ENCODE assay signal across 7 mouse cellular contexts in genomic region chr11:83302526-83303251, GRCm38 (mm10). TPM values are rescaled to one million over a fixed set of nuclear protein-coding genes. Genes with fewer than 3 reads are reported as not detected.
DNase-seq lines count a peak whose midpoint lies in the region; ATAC-seq and TF ChIP-seq lines count a peak whose summit lies in the region.

TSS of gene Pex12 (minus strand) at chr11:83302586.

- peak within 1 kb of the TSS; percentile 95 for H3K27ac ChIP-seq in embryonic facial prominence, embryonic 10.5 days (replicated peaks)
- H3K27ac ChIP-seq in intestine, postnatal 0 days (ENCODE audit: low read depth, low read length): peak within 1 kb of the TSS; percentile 96
- peak within 1 kb of the TSS; percentile 93 for H3K27ac ChIP-seq in midbrain, embryonic 12.5 days (replicated peaks)
- peak within 1 kb of the TSS; percentile 95 for H3K27ac ChIP-seq in small intestine, adult 2 months (ENCODE audit: insufficient read depth, low read depth, low read length)

- WGBS in embryonic facial prominence, embryonic 10.5 days: under 1% methylated on average over 51 of the region's 51 CpGs
- under 1% methylated on average over 51 of the region's 51 CpGs for WGBS in intestine, postnatal 0 days
- under 1% methylated on average over 51 of the region's 51 CpGs for WGBS in midbrain, embryonic 12.5 days
- under 1% methylated on average over 51 of the region's 51 CpGs for WGBS in small intestine, adult 2 months

- H3K9ac ChIP-seq in intestine, postnatal 0 days (ENCODE audit: low read depth, low read length): peak within 1 kb of the TSS; percentile 82
- H3K9ac ChIP-seq in midbrain, embryonic 12.5 days (replicated peaks): peak within 1 kb of the TSS; percentile 92

- H3K27me3 ChIP-seq in embryonic facial prominence, embryonic 10.5 days (replicated peaks; ENCODE audit: low read depth, poor library complexity, severe bottlenecking): no peaks in the 10 kb centered on the region
- H3K27me3 ChIP-seq in intestine, postnatal 0 days (replicated peaks; ENCODE audit: control insufficient read depth, insufficient read depth, low read length): no peaks in the 10 kb centered on the region
- no peaks in the 10 kb centered on the region for H3K27me3 ChIP-seq in midbrain, embryonic 12.5 days
- no peaks in the 10 kb centered on the region for H3K27me3 ChIP-seq in small intestine, adult 2 months (ENCODE audit: control insufficient read depth, insufficient read depth, low read length)

- TF ChIP-seq POLR2A in small intestine, adult 2 months (IDR thresholded peaks at IDR 0.05; ENCODE audit: low read depth, low read length): peak; percentile 47

- peaks cover 44% of the 10 kb centered on the region for H3K4me1 ChIP-seq in embryonic facial prominence, embryonic 10.5 days
- peaks cover 2% of the 10 kb centered on the region; the same call in 1 of the 2 replicates for H3K4me1 ChIP-seq in intestine, postnatal 0 days (replicated peaks; ENCODE audit: control insufficient read depth, insufficient read depth, low read length)
- peaks cover 24% of the 10 kb centered on the region for H3K4me1 ChIP-seq in midbrain, embryonic 12.5 days
- H3K4me1 ChIP-seq in small intestine, adult 2 months (ENCODE audit: control insufficient read depth, insufficient read depth, insufficient read length, low read length): peaks cover 4% of the 10 kb centered on the region

- H3K4me3 ChIP-seq in embryonic facial prominence, embryonic 10.5 days: peak within 1 kb of the TSS; percentile 87
- H3K4me3 ChIP-seq in intestine, postnatal 0 days (ENCODE audit: low read depth, low read length): peak within 1 kb of the TSS; percentile 74
- H3K4me3 ChIP-seq in midbrain, embryonic 12.5 days: peak within 1 kb of the TSS; percentile 75
- H3K4me3 ChIP-seq in small intestine, adult 2 months (ENCODE audit: low read depth, low read length): peak within 1 kb of the TSS; percentile 82

- H3K4me2 ChIP-seq in intestine, postnatal 0 days (replicated peaks; ENCODE audit: low read depth): peak within 1 kb of the TSS; percentile 63
- peak within 1 kb of the TSS; percentile 69 for H3K4me2 ChIP-seq in midbrain, embryonic 12.5 days (replicated peaks)

- TF ChIP-seq CTCF in intestine, postnatal 0 days (IDR thresholded peaks at IDR 0.05; ENCODE audit: low read depth): no peak
- TF ChIP-seq CTCF in small intestine, adult 2 months (IDR thresholded peaks at IDR 0.05; ENCODE audit: extremely low read depth, insufficient read length, insufficient replicate concordance, low read depth, low read length): no peak

- intact Hi-C loops in left cerebral cortex, postnatal 4 days (cut with DNase I): no loop called here

- no peaks in the 10 kb centered on the region for H3K9me3 ChIP-seq in embryonic facial prominence, embryonic 10.5 days
- no peaks in the 10 kb centered on the region for H3K9me3 ChIP-seq in intestine, postnatal 0 days (ENCODE audit: control insufficient read depth)
- H3K9me3 ChIP-seq in midbrain, embryonic 12.5 days: no peaks in the 10 kb centered on the region

- H3K36me3 ChIP-seq in embryonic facial prominence, embryonic 10.5 days (replicated peaks): peaks cover 2% of the 10 kb centered on the region; the same call in 1 of the 2 replicates
- H3K36me3 ChIP-seq in intestine, postnatal 0 days (ENCODE audit: control insufficient read depth, insufficient read depth): no peaks in the 10 kb centered on the region
- H3K36me3 ChIP-seq in midbrain, embryonic 12.5 days: no peaks in the 10 kb centered on the region
- no peaks in the 10 kb centered on the region for H3K36me3 ChIP-seq in small intestine, adult 2 months (ENCODE audit: control insufficient read depth, insufficient read depth, low read length)

- peak; percentile 97 for DNase-seq in adrenal gland, postnatal 10 days
- peak; percentile 95 for DNase-seq in embryonic facial prominence, embryonic 10.5 days (ENCODE audit: low spot score)
- peak; percentile 71 for DNase-seq in gonadal fat pad, adult 2 months (ENCODE audit: low read depth)
- peak; percentile 96 for DNase-seq in left cerebral cortex, postnatal 4 days

- peak; percentile 68 for ATAC-seq in intestine, postnatal 0 days
- peak; percentile 77 for ATAC-seq in midbrain, embryonic 12.5 days (ENCODE audit: low FRiP score, low read depth)

RNA-seq across cellular contexts. Expression of gene Pex12, which starts in this region (rescaled TPM):
- total RNA-seq in adrenal gland, postnatal 10 days (2021): 10 to 100 TPM in 1 of 2 experiments, 1 to 10 TPM in 1; 8.4 to 13.1 TPM
- 13.2 and 15.2 TPM in 2 replicates for polyA plus RNA-seq in embryonic facial prominence, embryonic 10.5 days (2016; fragmentation: Nextera tagmentation; extraction: Ambion mirVana)
- polyA plus RNA-seq in gonadal fat pad, adult 2 months (2012; rRNA removed): 11.1 and 12.0 TPM in 2 replicates
- 8.6 and 9.3 TPM in 2 replicates for polyA plus RNA-seq in intestine, postnatal 0 days (2015; fragmentation: Nextera tagmentation; extraction: Ambion mirVana)
- total RNA-seq in left cerebral cortex, postnatal 4 days (2021): 10 to 100 TPM; 12.1 to 17.5 TPM
- polyA plus RNA-seq in midbrain, embryonic 12.5 days (2016; fragmentation: Nextera tagmentation; extraction: Ambion mirVana): 19.7 and 20.1 TPM in 2 replicates
- polyA plus RNA-seq in small intestine, adult 2 months (2012; rRNA removed): 2.0 and 3.8 TPM in 2 replicates

Comparison
In these comparisons a context has a peak if more than half of its experiments do, and no peak if none do; other contexts are left out.
1. Peak in every context shown above with its lines: DNase-seq, ATAC-seq, H3K4me3 ChIP-seq and H3K27ac ChIP-seq.